Mouse (Mus musculus) inflammation-experienced regulatory T-cells, adult 6 months (primary cell): ENCODE measurements around the gene Gm6337. TPM values are rescaled to one million over a fixed set of nuclear protein-coding genes. Genes with fewer than 3 reads are reported as not detected.
"Not testable (repeated sequence)": the region's sequence is repeated elsewhere in the genome, so short reads cannot be mapped to it uniquely, and the experiment has no call there.

Experiments
- ATAC-seq: one replicate; pipeline ENCODE4 v1.8.0; 2017
- polyA plus RNA-seq, 3 experiments: library from polyadenylated mRNA; unstranded; fragments of 100-300 nt; shearing (Covaris generic); gene quantifications; one replicate each; pipeline ENCODE4 v1.2.1; 2017

The Gm6337 gene
- polyA plus RNA-seq = not detected

- not testable (repeated sequence) for ATAC-seq
Observed at GRCm38 (mm10) chr14:6058167-6058566, at the start of gene Gm6337. Gene Gm6337, minus strand, starts transcription at chr14:6058267.

GRCm38 (mm10) chr14:6107500-6107899 is 49.4 kb upstream of the Gm6337 start:
- not testable (repeated sequence) for ATAC-seq

- ATAC-seq = not testable (repeated sequence)
Observed at GRCm38 (mm10) chr14:6093842-6094241, 35.8 kb upstream of the Gm6337 start, which contains the start of gene Gm8206. Gene Gm8206, minus strand, starts transcription at chr14:6093942.

Other genes with a start within 250 kb of the Gm6337 start
- gene Gm3424, start 227.9 kb downstream of the Gm6337 start, polyA plus RNA-seq = not detected
- gene Gm8237, start 177.9 kb downstream of the Gm6337 start, polyA plus RNA-seq = 1 to 10 TPM; 1.3 to 4.5 (median 1.4) TPM
- gene Gm3248, start 96.5 kb downstream of the Gm6337 start, polyA plus RNA-seq = 1 to 10 TPM; 2.3 to 5.4 (median 2.7) TPM
- gene Gm3453, start 79.1 kb downstream of the Gm6337 start, polyA plus RNA-seq = not detected
- 1 to 10 TPM; 1.7 to 8.5 (median 4.0) TPM for gene Gm8206, start 35.7 kb upstream of the Gm6337 start, polyA plus RNA-seq
- 10 to 100 TPM in 2 of 3 experiments, 1 to 10 TPM in 1; 5.3 to 21.4 (median 13.6) TPM for gene Gm3468, start 50.4 kb upstream of the Gm6337 start, polyA plus RNA-seq
- not detected for gene Gm3476, start 67.5 kb upstream of the Gm6337 start, polyA plus RNA-seq
- under 1 TPM in 1 of 3 experiments, not detected in 2; 0.16 TPM for gene Gm21560, start 161.0 kb upstream of the Gm6337 start, polyA plus RNA-seq
- gene Gm3411, start 229.0 kb upstream of the Gm6337 start, polyA plus RNA-seq = 1 to 10 TPM; 2.0 to 6.7 (median 5.6) TPM
- not detected for gene Gm21103, start 246.6 kb upstream of the Gm6337 start, polyA plus RNA-seq